Mouse (Mus musculus) gastrocnemius, postnatal 14 days (tissue): ENCODE measurements around the gene Wasf2. TPM values are rescaled to one million over a fixed set of nuclear protein-coding genes. Genes with fewer than 3 reads are reported as not detected.

Source experiments
- DNase-seq: peaks from one replicate; pipeline ENCODE4 v3.0.0; 2021; ENCODE audit warnings: mixed read lengths
- intact Hi-C: fragments of 180-260 bp; cut with DNase I; formaldehyde crosslinking; loops from one replicate; pipeline ENCODE4 v1.15.1; 2025; ENCODE audit warnings: low total_unique reads
- total RNA-seq, 2 experiments: library from RNA; stranded (reverse); gene quantifications; 2 replicates each; pipeline ENCODE4 v1.2.3; 2021

The Wasf2 gene
- total RNA-seq, 2 experiments from 2014 or later: 53.8 to 63.9 TPM

GRCm38 (mm10) chr4:133119579-133119978 is 10.7 kb upstream of the Wasf2 start:
- DNase-seq: no peak
- intact Hi-C loops: no loop called here

GRCm38 (mm10) chr4:133120833-133121321 is 9.4 kb upstream of the Wasf2 start:
- DNase-seq: peak; percentile 49
- intact Hi-C loops: no loop called here

- DNase-seq: no peak
- intact Hi-C loops: no loop called here
Observed at GRCm38 (mm10) chr4:133121416-133121815, 8.9 kb upstream of the Wasf2 start.

GRCm38 (mm10) chr4:133121974-133122637 is 8.2 kb upstream of the Wasf2 start:
- intact Hi-C loops: no loop called here
- DNase-seq: no peak

- no peak for DNase-seq
- intact Hi-C loops: no loop called here
Observed at GRCm38 (mm10) chr4:133127079-133127478, 3.2 kb upstream of the Wasf2 start.

GRCm38 (mm10) chr4:133127894-133128293 is 2.4 kb upstream of the Wasf2 start:
- intact Hi-C loops: no loop called here
- DNase-seq: no peak

- no peak for DNase-seq
- intact Hi-C loops: no loop called here
Observed at GRCm38 (mm10) chr4:133129391-133129790, 914 bp upstream of the Wasf2 start.

- no peak for DNase-seq
- intact Hi-C loops: no loop called here
Observed at GRCm38 (mm10) chr4:133130890-133131741, 811 bp downstream of the Wasf2 start.

- peak; percentile 42 for DNase-seq
- intact Hi-C loops: no loop called here
Observed at GRCm38 (mm10) chr4:133132027-133132426, 1.7 kb downstream of the Wasf2 start.

- DNase-seq: no peak
- intact Hi-C loops: no loop called here
Observed at GRCm38 (mm10) chr4:133136946-133137345, 6.6 kb downstream of the Wasf2 start.

- intact Hi-C loops: no loop called here
- no peak for DNase-seq
Observed at GRCm38 (mm10) chr4:133138971-133139370, 8.7 kb downstream of the Wasf2 start.

- DNase-seq: no peak
- intact Hi-C loops: no loop called here
Observed at GRCm38 (mm10) chr4:133155006-133155405, 24.7 kb downstream of the Wasf2 start.

GRCm38 (mm10) chr4:133155726-133156125 is 25.4 kb downstream of the Wasf2 start:
- no peak for DNase-seq
- intact Hi-C loops: no loop called here

- no peak for DNase-seq
- intact Hi-C loops: no loop called here
Observed at GRCm38 (mm10) chr4:133156422-133156821, 26.1 kb downstream of the Wasf2 start.

- DNase-seq: no peak
- intact Hi-C loops: no loop called here
Observed at GRCm38 (mm10) chr4:133156831-133157230, 26.5 kb downstream of the Wasf2 start.

GRCm38 (mm10) chr4:133159127-133159526 is 28.8 kb downstream of the Wasf2 start:
- no peak for DNase-seq
- intact Hi-C loops: no loop called here

- no peak for DNase-seq
- intact Hi-C loops: no loop called here
Observed at GRCm38 (mm10) chr4:133159646-133160045, 29.3 kb downstream of the Wasf2 start.

- no peak for DNase-seq
- intact Hi-C loops: no loop called here
Observed at GRCm38 (mm10) chr4:133160211-133160610, 29.9 kb downstream of the Wasf2 start.

GRCm38 (mm10) chr4:133160821-133161220 is 30.5 kb downstream of the Wasf2 start:
- no peak for DNase-seq
- intact Hi-C loops: no loop called here

- intact Hi-C loops: no loop called here
- DNase-seq: no peak
Observed at GRCm38 (mm10) chr4:133162196-133162595, 31.9 kb downstream of the Wasf2 start.

GRCm38 (mm10) chr4:133166773-133167172 is 36.5 kb downstream of the Wasf2 start:
- intact Hi-C loops: no loop called here

More at GRCm38 (mm10) chr4:133166773-133167172, 36.5 kb downstream of the Wasf2 start:
- DNase-seq: no peak
